15 mouse cellular contexts compared by ENCODE assay signal in the genomic region with DNA sequence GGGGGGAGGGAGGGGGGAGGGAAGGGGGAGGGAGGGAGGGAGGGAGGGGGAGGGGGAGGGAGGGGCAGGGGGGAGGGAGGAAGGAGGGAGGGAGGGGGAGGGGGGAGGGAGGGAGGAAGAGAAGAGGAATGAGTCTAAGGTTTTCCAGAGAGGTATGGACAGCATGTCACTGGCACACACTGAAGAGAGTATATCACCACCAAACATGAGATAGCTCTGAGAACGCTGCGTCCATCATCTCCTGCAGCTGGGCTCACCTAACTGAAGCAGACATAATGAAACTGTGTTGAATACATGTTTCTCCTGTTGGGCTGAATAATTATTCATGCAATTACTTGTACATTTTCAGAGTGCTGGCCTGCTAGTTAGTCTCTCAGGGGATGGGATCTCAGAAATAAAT.
DNase-seq lines count a peak whose midpoint lies in the region; ATAC-seq and TF ChIP-seq lines count a peak whose summit lies in the region.
"Had no signal": no experiment of that assay in that cellular context is flagged by ENCODE, and none has a peak within 500 bp of the region (broad histone marks: within the 10 kb centered on the region; RNA-seq: fewer than 3 reads in every experiment).

No protein-coding gene starts in this region.

- H3K9me3 ChIP-seq in hindbrain, embryonic 11.5 days (ENCODE audit: control insufficient read depth, low read length): no peaks in the 10 kb centered on the region
- H3K9me3 ChIP-seq in hindbrain, embryonic 16.5 days (ENCODE audit: control insufficient read depth, low read length): no peaks in the 10 kb centered on the region
- no peaks in the 10 kb centered on the region for H3K9me3 ChIP-seq in midbrain, embryonic 11.5 days (ENCODE audit: control insufficient read depth, low read length)
- H3K9me3 ChIP-seq in midbrain, embryonic 14.5 days (ENCODE audit: control insufficient read depth, low read length): no peaks in the 10 kb centered on the region
- no peaks in the 10 kb centered on the region for H3K9me3 ChIP-seq in hindbrain, embryonic 14.5 days (ENCODE audit: control insufficient read depth, low read length)
- H3K9me3 ChIP-seq in stomach, postnatal 0 days (ENCODE audit: control insufficient read depth, low read length): no peaks in the 10 kb centered on the region
- H3K9me3 ChIP-seq: embryonic facial prominence, embryonic 12.5 days; forebrain, embryonic 12.5 days; heart, embryonic 12.5 days had no signal

- DNase-seq in hindbrain, embryonic 11.5 days (ENCODE audit: low spot score): no peak
- no peak for DNase-seq in midbrain, embryonic 11.5 days (ENCODE audit: low spot score, missing footprints)
- DNase-seq in midbrain, embryonic 14.5 days: no peak
- DNase-seq in hindbrain, embryonic 14.5 days (ENCODE audit: low spot score): no peak
- no peak for DNase-seq in stomach, postnatal 0 days (ENCODE audit: low spot score)
- DNase-seq in kidney, postnatal 14 days: no peak
- DNase-seq: cerebellum, adult 11-12 months; cerebellum, adult 9-10 months; cerebellum, postnatal 25 days had no signal

- ATAC-seq in hindbrain, embryonic 11.5 days (ENCODE audit: low FRiP score): peak; percentile 33; the same call in 1 of the 2 replicates
- no peak for ATAC-seq in hindbrain, embryonic 16.5 days
- ATAC-seq in midbrain, embryonic 11.5 days (ENCODE audit: low FRiP score): peak; percentile 35; the same call in 1 of the 2 replicates
- no peak for ATAC-seq in midbrain, embryonic 14.5 days (ENCODE audit: low FRiP score, low TSS enrichment)
- peak; percentile 68; the same call in 1 of the 2 replicates for ATAC-seq in hindbrain, embryonic 14.5 days (ENCODE audit: low FRiP score)
- no peak; the same call in 1 of the 2 replicates for ATAC-seq in stomach, postnatal 0 days (ENCODE audit: low FRiP score, low TSS enrichment)
- ATAC-seq: forebrain, postnatal 0 days had no signal

- no peaks in the 10 kb centered on the region for H3K27me3 ChIP-seq in hindbrain, embryonic 11.5 days (ENCODE audit: control insufficient read depth, insufficient read depth, low read length)
- H3K27me3 ChIP-seq in hindbrain, embryonic 16.5 days (replicated peaks; ENCODE audit: control insufficient read depth, insufficient read depth, low read length): no peaks in the 10 kb centered on the region
- H3K27me3 ChIP-seq in midbrain, embryonic 11.5 days (ENCODE audit: control insufficient read depth, insufficient read depth, low read length): no peaks in the 10 kb centered on the region
- no peaks in the 10 kb centered on the region for H3K27me3 ChIP-seq in midbrain, embryonic 14.5 days (ENCODE audit: control insufficient read depth, insufficient read depth, low read length)
- no peaks in the 10 kb centered on the region for H3K27me3 ChIP-seq in hindbrain, embryonic 14.5 days (ENCODE audit: control insufficient read depth, insufficient read depth, low read length)
- no peaks in the 10 kb centered on the region for H3K27me3 ChIP-seq in stomach, postnatal 0 days (ENCODE audit: control insufficient read depth, insufficient read depth, low read length)
- H3K27me3 ChIP-seq: embryonic facial prominence, embryonic 12.5 days; forebrain, embryonic 12.5 days had no signal

- no peaks in the 10 kb centered on the region for H3K79me2 ChIP-seq in macrophage (ENCODE audit: inconsistent target)

- TF ChIP-seq CTCF in stomach, postnatal 0 days (IDR thresholded peaks at IDR 0.05; ENCODE audit: low read depth): no peak

- H3K4me3 ChIP-seq in hindbrain, embryonic 11.5 days (ENCODE audit: low read depth, low read length): no peak overlapping the region
- no peak overlapping the region for H3K4me3 ChIP-seq in hindbrain, embryonic 16.5 days (ENCODE audit: low read length)
- no peak overlapping the region for H3K4me3 ChIP-seq in midbrain, embryonic 11.5 days (ENCODE audit: low read depth, low read length)
- H3K4me3 ChIP-seq in midbrain, embryonic 14.5 days (replicated peaks; ENCODE audit: low read depth, low read length): no peak overlapping the region
- H3K4me3 ChIP-seq in hindbrain, embryonic 14.5 days (replicated peaks; ENCODE audit: low read length): no peak overlapping the region
- no peak overlapping the region for H3K4me3 ChIP-seq in macrophage (ENCODE audit: inconsistent target)
- no peak overlapping the region for H3K4me3 ChIP-seq in stomach, postnatal 0 days (ENCODE audit: low read depth, low read length)
- H3K4me3 ChIP-seq: embryonic facial prominence, embryonic 12.5 days; forebrain, embryonic 12.5 days; heart, embryonic 12.5 days had no signal

- WGBS in hindbrain, embryonic 11.5 days: 72% methylated on average over 2 of the region's 2 CpGs
- WGBS in hindbrain, embryonic 16.5 days: 67% methylated on average over 2 of the region's 2 CpGs
- WGBS in midbrain, embryonic 11.5 days: 70% methylated on average over 2 of the region's 2 CpGs
- 53% methylated on average over 2 of the region's 2 CpGs for WGBS in midbrain, embryonic 14.5 days
- WGBS in hindbrain, embryonic 14.5 days: 44% methylated on average over 2 of the region's 2 CpGs
- 100% methylated on average over 2 of the region's 2 CpGs for WGBS in macrophage (ENCODE audit: missing documents)
- 65% methylated on average over 2 of the region's 2 CpGs for WGBS in stomach, postnatal 0 days

- no peaks in the 10 kb centered on the region for H3K4me1 ChIP-seq in hindbrain, embryonic 11.5 days (replicated peaks; ENCODE audit: control insufficient read depth, insufficient read depth, low read length)
- peaks cover 4% of the 10 kb centered on the region for H3K4me1 ChIP-seq in hindbrain, embryonic 16.5 days (ENCODE audit: control insufficient read depth, insufficient read depth, low read depth, low read length)
- H3K4me1 ChIP-seq in midbrain, embryonic 11.5 days (ENCODE audit: control insufficient read depth, insufficient read depth, low read length): no peaks in the 10 kb centered on the region; the same call in 1 of the 2 replicates
- H3K4me1 ChIP-seq in midbrain, embryonic 14.5 days (ENCODE audit: control insufficient read depth, insufficient read depth, low read length): no peaks in the 10 kb centered on the region
- H3K4me1 ChIP-seq in hindbrain, embryonic 14.5 days (replicated peaks; ENCODE audit: control insufficient read depth, insufficient read depth, low read length): no peaks in the 10 kb centered on the region
- no peaks in the 10 kb centered on the region for H3K4me1 ChIP-seq in stomach, postnatal 0 days (replicated peaks; ENCODE audit: control insufficient read depth, insufficient read depth)

- no peaks in the 10 kb centered on the region for H3K36me3 ChIP-seq in hindbrain, embryonic 11.5 days (ENCODE audit: control insufficient read depth, insufficient read depth, low read length)
- no peaks in the 10 kb centered on the region for H3K36me3 ChIP-seq in hindbrain, embryonic 16.5 days (ENCODE audit: control insufficient read depth, insufficient read depth, low read length)
- no peaks in the 10 kb centered on the region for H3K36me3 ChIP-seq in midbrain, embryonic 11.5 days (ENCODE audit: control insufficient read depth, insufficient read depth, low read length)
- H3K36me3 ChIP-seq in midbrain, embryonic 14.5 days (ENCODE audit: control insufficient read depth, insufficient read depth, low read length): no peaks in the 10 kb centered on the region
- no peaks in the 10 kb centered on the region for H3K36me3 ChIP-seq in hindbrain, embryonic 14.5 days (replicated peaks; ENCODE audit: control insufficient read depth, insufficient read depth)
- H3K36me3 ChIP-seq in macrophage (ENCODE audit: inconsistent target): no peaks in the 10 kb centered on the region
- H3K36me3 ChIP-seq in stomach, postnatal 0 days (ENCODE audit: control insufficient read depth, insufficient read depth, low read length): no peaks in the 10 kb centered on the region
- H3K36me3 ChIP-seq: embryonic facial prominence, embryonic 12.5 days; forebrain, embryonic 12.5 days; heart, embryonic 12.5 days had no signal

- no peak overlapping the region for H3K9ac ChIP-seq in hindbrain, embryonic 11.5 days (ENCODE audit: low read depth, low read length)
- no peak overlapping the region for H3K9ac ChIP-seq in hindbrain, embryonic 16.5 days (ENCODE audit: low read depth, low read length)
- no peak overlapping the region for H3K9ac ChIP-seq in midbrain, embryonic 11.5 days (ENCODE audit: low read length)
- H3K9ac ChIP-seq in midbrain, embryonic 14.5 days (replicated peaks; ENCODE audit: low read length): no peak overlapping the region
- no peak overlapping the region for H3K9ac ChIP-seq in hindbrain, embryonic 14.5 days
- H3K9ac ChIP-seq in stomach, postnatal 0 days (ENCODE audit: low read length): no peak overlapping the region
- H3K9ac ChIP-seq: embryonic facial prominence, embryonic 12.5 days; forebrain, embryonic 12.5 days; forebrain, postnatal 0 days; heart, embryonic 12.5 days had no signal

- TF ChIP-seq EP300 in stomach, postnatal 0 days (optimal IDR thresholded peaks at IDR 0.05): no peak

- no peak overlapping the region for H3K4me2 ChIP-seq in hindbrain, embryonic 11.5 days (replicated peaks; ENCODE audit: low read depth, low read length)
- no peak overlapping the region for H3K4me2 ChIP-seq in hindbrain, embryonic 16.5 days (ENCODE audit: low read length)
- H3K4me2 ChIP-seq in midbrain, embryonic 11.5 days: no peak overlapping the region
- no peak overlapping the region for H3K4me2 ChIP-seq in midbrain, embryonic 14.5 days (ENCODE audit: low read length)
- no peak overlapping the region for H3K4me2 ChIP-seq in hindbrain, embryonic 14.5 days (replicated peaks)
- H3K4me2 ChIP-seq in stomach, postnatal 0 days (replicated peaks; ENCODE audit: low read depth): no peak overlapping the region
- H3K4me2 ChIP-seq: embryonic facial prominence, embryonic 12.5 days; forebrain, embryonic 12.5 days; heart, embryonic 12.5 days had no signal

- 0 out of 2 replicates have a peak overlapping the region, but pooled peaks have one; percentile 14 for H3K27ac ChIP-seq in hindbrain, embryonic 11.5 days (ENCODE audit: low read depth, low read length)
- H3K27ac ChIP-seq in hindbrain, embryonic 16.5 days (ENCODE audit: low read depth, low read length): no peak overlapping the region; the same call in 1 of the 2 replicates
- H3K27ac ChIP-seq in midbrain, embryonic 11.5 days (ENCODE audit: low read depth, low read length): no peak overlapping the region
- H3K27ac ChIP-seq in midbrain, embryonic 14.5 days (replicated peaks; ENCODE audit: low read depth, low read length): no peak overlapping the region
- H3K27ac ChIP-seq in hindbrain, embryonic 14.5 days: no peak overlapping the region
- peak overlapping the region; percentile 51 for H3K27ac ChIP-seq in macrophage
- H3K27ac ChIP-seq in stomach, postnatal 0 days (replicated peaks): no peak overlapping the region
- H3K27ac ChIP-seq: embryonic facial prominence, embryonic 12.5 days; forebrain, embryonic 12.5 days had no signal

Comparison
In these comparisons a context has a peak if more than half of its experiments do, and no peak if none do; other contexts are left out.
1. ATAC-seq: peak in hindbrain, embryonic 11.5 days (single experiment), midbrain, embryonic 11.5 days (single experiment) and hindbrain, embryonic 14.5 days (single experiment); none in hindbrain, embryonic 16.5 days (single experiment), midbrain, embryonic 14.5 days (single experiment) and stomach, postnatal 0 days (single experiment).
2. H3K27ac ChIP-seq: peak in hindbrain, embryonic 11.5 days (single experiment) and macrophage (single experiment); none in hindbrain, embryonic 16.5 days (single experiment), midbrain, embryonic 11.5 days (single experiment), midbrain, embryonic 14.5 days (single experiment), hindbrain, embryonic 14.5 days (single experiment) and stomach, postnatal 0 days (single experiment).